Mouse (Mus musculus) testis, adult 10 weeks (tissue): Measurements from ENCODE around the gene Pex14. TPM values are rescaled to one million over a fixed set of nuclear protein-coding genes. Genes with fewer than 3 reads are reported as not detected.

Experiments
- polyA plus RNA-seq: library from polyadenylated mRNA; stranded (reverse); fragments of 350-450 nt; fragmentation: Illumina TruSeq; extraction: RNeasy Lipid Tissue Mini Kit (QIAGEN cat#74804); gene quantifications from one replicate; pipeline ENCODE4 v1.2.3, GENCODE M21; 2014; ENCODE audit warnings: low read depth, low replicate concordance

Gene Pex14
- polyA plus RNA-seq: 1.1 TPM

DNA sequence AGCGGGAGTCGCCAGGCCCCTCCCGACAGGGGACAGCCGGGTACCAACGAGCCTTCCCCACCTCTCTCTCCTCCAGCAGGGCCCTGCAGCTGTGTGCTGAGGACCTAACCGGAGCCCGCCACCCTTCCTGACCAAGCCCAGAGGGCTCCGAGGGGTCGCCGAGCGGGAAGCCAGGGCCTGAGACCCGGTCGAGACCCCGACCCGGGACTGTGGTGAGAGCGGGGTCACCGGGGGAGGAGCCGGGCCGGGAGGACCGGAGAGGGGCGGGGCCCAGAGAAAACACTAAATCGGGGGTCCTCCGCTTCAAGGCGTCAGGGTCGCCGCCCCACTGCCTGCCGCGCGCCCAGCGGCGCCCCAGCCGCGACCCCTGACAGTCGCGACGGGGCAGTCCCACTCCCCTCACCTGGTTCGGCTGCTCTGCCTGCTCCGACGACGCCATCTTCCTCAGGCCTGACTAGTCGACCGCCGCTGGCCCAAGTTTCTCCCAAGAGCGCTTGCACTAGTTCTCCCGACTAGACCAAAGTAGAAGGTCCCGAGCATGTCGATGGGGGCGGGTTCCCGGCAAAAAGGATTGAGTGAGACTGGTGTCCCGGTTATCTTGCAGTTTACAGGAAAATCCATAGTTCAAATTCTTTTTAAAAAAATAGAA lies at the start of gene Pex14:
Gene Pex14 (minus strand): TSS at position 508 of the 649 bp plus-strand sequence.

DNA sequence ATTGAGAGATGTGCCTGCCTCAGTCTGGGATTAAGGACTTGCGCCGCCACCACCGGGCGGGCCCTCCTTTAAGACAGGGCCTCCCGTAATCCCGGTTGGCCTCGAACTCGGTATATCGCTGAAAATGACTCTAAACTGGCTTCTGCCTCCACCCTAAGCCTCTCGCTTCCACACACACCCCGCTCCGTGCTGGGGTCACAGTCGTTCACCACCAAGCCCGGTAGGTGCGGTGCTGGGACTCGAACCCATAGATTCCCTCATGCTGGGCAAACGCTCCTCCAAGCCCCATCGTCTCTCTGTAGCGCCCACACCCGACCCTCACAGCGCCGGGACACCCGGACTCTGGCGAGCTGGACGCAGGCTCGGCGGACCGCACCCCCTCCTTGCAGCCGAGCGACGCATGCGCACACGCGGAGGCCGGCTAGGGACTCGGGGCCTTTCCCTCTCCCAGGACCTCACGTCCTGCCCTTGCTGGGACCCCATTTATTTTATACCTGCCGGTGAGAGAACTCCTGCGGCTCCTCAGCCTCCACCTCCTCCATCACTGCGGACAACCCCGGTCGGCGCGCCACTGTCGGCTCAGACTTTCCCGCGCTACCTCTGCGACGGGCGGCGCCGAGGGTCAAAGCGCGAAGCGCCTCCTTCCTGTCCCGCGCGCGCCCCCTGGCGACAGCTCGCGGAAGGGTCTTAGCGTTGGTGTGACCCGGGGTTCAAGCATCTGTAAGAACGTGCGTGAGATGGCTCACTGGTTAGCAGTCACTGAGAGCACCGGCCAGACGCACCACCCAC lies 37.5 kb upstream of the Pex14 start, which contains the start of gene Cenps:
Gene Cenps (minus strand): TSS at position 648 of the 789 bp plus-strand sequence.

DNA sequence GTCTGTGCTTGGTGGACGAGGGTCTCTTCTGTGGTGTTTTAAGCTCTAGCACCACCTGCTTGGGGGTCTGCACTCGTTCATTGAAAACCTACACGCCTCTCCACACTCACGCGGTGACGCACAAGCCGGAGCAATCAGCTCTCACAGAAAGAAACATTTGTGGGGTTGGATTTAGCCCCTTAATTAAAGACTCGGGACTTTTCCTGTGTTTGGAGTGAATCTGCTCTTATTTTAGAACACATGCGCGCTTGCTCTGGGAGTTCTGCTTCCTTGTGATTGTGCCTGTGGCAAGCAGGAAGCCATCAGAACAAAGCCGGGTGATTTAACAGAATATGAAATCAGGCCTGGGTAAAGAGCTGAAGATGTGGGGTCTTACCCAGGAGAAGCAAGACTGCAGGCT lies 27.0 kb upstream of the Pex14 start, which contains the start of gene Cort:
Gene Cort (minus strand): TSS at position 101 of the 400 bp plus-strand sequence.

DNA sequence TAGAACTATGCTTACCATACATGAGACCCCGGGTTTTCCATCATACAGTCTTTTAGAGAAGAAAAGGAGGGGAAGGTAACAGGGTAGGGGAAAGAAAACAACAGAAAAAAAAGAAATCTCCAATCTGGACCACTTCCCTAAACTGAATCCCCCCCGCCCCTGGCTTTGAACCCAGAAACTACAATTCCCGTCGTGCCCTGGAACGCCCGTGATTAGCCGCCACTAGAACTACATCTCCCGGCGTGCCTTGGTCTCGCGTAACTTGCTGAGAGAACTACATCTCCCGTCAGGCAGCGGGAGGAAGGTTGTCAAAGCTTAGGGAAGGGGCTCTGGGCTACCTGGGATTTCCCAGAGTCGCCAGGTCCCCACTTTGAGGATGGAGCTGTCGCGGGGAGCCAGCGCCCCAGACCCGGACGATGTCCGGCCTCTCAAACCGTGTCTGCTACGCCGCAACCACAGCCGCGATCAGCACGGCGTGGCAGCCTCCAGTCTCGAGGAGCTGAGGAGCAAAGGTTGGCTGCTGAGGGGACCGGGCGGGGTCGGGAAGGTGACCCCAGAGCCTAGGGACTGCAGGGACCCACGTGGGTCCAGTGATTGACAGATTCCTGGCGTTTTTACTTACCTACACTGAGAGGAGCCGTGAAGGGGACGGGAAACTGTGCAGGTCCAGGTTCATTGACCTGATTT lies 4.3 kb upstream of the Pex14 start, which contains the start of gene Dffa:
Gene Dffa (plus strand): TSS at position 272 of the 687 bp plus-strand sequence.

Other genes with a start within 250 kb of the Pex14 start
- gene Dffa, start 4.3 kb upstream of the Pex14 start, polyA plus RNA-seq: 3.3 TPM
- not detected for gene Cort, start 26.9 kb upstream of the Pex14 start, polyA plus RNA-seq
- gene Cenps, start 37.8 kb upstream of the Pex14 start, polyA plus RNA-seq: 12.6 TPM
- gene Pgd, start 66.9 kb upstream of the Pex14 start, polyA plus RNA-seq: 6.4 TPM
- gene Kif1b, start 207.8 kb upstream of the Pex14 start, polyA plus RNA-seq: 21.7 TPM